Mouse (Mus musculus): ENCODE results near the gene Tnr.

GRCm38 (mm10) chr1:159769948-159770347, 246.4 kb downstream of the Tnr start:
- TF ChIP-seq CTCF (IDR thresholded peaks at IDR 0.05; ENCODE audit: low read depth, low read length) (no peak), POLR2A (IDR thresholded peaks at IDR 0.05; ENCODE audit: extremely low read depth, insufficient read depth, low read length) (no peak)

All from liver, adult 2 months (tissue).